Mouse (Mus musculus) monocyte, adult 5-6 weeks (primary cell): ENCODE measurements around the gene Bpifa2. TPM values are rescaled to one million over a fixed set of nuclear protein-coding genes. Genes with fewer than 3 reads are reported as not detected.

Experiments used
- total RNA-seq: library from RNA; stranded (forward); fragments of 200-1000, 200-491, 200-594 nt; gene quantifications from 3 replicates; pipeline ENCODE4 v1.2.3, GENCODE M21; 2017

Bpifa2 gene
- total RNA-seq, 1 experiment from 2014 or later: not detected

Other genes starting within 250 kb of the Bpifa2 start
- 0.29 TPM in 1 of 3 replicates, not detected in the others for gene Efcab8, start 228.3 kb upstream of the Bpifa2 start, total RNA-seq
- not detected in 3 replicates for gene Sun5, start 137.2 kb upstream of the Bpifa2 start, total RNA-seq
- not detected in 3 replicates for gene Bpifb2, start 133.2 kb upstream of the Bpifa2 start, total RNA-seq
- not detected in 3 replicates for gene Bpifb6, start 107.9 kb upstream of the Bpifa2 start, total RNA-seq
- not detected in 3 replicates for gene Bpifb3, start 90.0 kb upstream of the Bpifa2 start, total RNA-seq
- gene Bpifb4, start 70.1 kb upstream of the Bpifa2 start, total RNA-seq: not detected in 3 replicates
- gene Bpifa6, start 33.3 kb upstream of the Bpifa2 start, total RNA-seq: not detected in 3 replicates
- 1.8 TPM in 1 of 3 replicates, not detected in the others for gene Bpifa3, start 122.1 kb downstream of the Bpifa2 start, total RNA-seq
- not detected in 3 replicates for gene Bpifa1, start 134.6 kb downstream of the Bpifa2 start, total RNA-seq
- gene Bpifa5, start 154.3 kb downstream of the Bpifa2 start, total RNA-seq: not detected in 3 replicates
- gene Bpifb1, start 182.6 kb downstream of the Bpifa2 start, total RNA-seq: not detected in 3 replicates
- gene Bpifb5, start 215.5 kb downstream of the Bpifa2 start, total RNA-seq: not detected in 3 replicates
- gene Bpifb9a, start 249.6 kb downstream of the Bpifa2 start, total RNA-seq: not detected in 3 replicates